Mouse (Mus musculus) embryonic fibroblast, embryonic 13.5 days (primary cell): ENCODE data around the gene Pglyrp2.

Experiments used
- CTCF ChIP-seq: IDR thresholded peaks from 2 replicates; pipeline ENCODE4 v1.5.1; 2011; ENCODE audit warnings: mild to moderate bottlenecking, control low read depth, low read length, moderate library complexity, borderline replicate concordance; ENCODE audit not compliant: insufficient read depth
- POLR2A ChIP-seq: IDR thresholded peaks from 2 replicates; pipeline ENCODE4 v1.6.1; 2011; ENCODE audit warnings: low read depth, mild to moderate bottlenecking, control low read depth, low read length, moderate library complexity

GRCm38 (mm10) chr17:32450844-32451537, 27.0 kb upstream of the Pglyrp2 start:
- TF ChIP-seq CTCF, result no peak
- TF ChIP-seq POLR2A, result no peak
